Mouse (Mus musculus): ENCODE results near the gene Ncapg. TPM values are rescaled to one million over a fixed set of nuclear protein-coding genes. Genes with fewer than 3 reads are reported as not detected.

Ncapg gene
- total and polyA plus RNA-seq, 3 experiments, result 58.9 to 95.5 (median 69.6) TPM

- Histone ChIP-seq H3K79me2 (replicated peaks; ENCODE audit: control insufficient read depth, extremely low read depth, insufficient read depth, poor library complexity, severe bottlenecking) (peaks cover 16% of the 10 kb centered on the region), H3K4me3 (replicated peaks in 1 of 3; ENCODE audit: low read depth in 2 of 3, low read length in 2 of 3, poor library complexity in 1 of 3) (no peak overlapping the region), H3K4me2 (ENCODE audit: insufficient read depth, low read depth, poor library complexity, severe bottlenecking) (no peak overlapping the region), H3K9ac (ENCODE audit: insufficient read depth, low read depth) (no peak overlapping the region), H3K36me3 (replicated peaks in 1 of 2; ENCODE audit: control insufficient read depth in 1 of 2, insufficient read depth in 1 of 2, low read length in 1 of 2) (peaks cover 24 to 45% of the 10 kb centered on the region in 2 experiments), H3K27me3 (replicated peaks) (no peaks in the 10 kb centered on the region), H3K27ac (ENCODE audit: insufficient read depth, low read depth) (no peak overlapping the region), H3K9me3 (replicated peaks; ENCODE audit: low read length) (no peaks in the 10 kb centered on the region), H3K4me1 (ENCODE audit: control insufficient read depth in 1 of 2, insufficient read depth in 2 of 2) (peaks cover 13 to 49% of the 10 kb centered on the region in 2 experiments)
- in situ Hi-C loops (cut with MboI; ENCODE audit: low pct_ligation_motif_present, low pct_unique_long_range_greater_than_20kb, low sequenced_read_pairs) (no loop called here), dilution Hi-C loops (cut with MboI; ENCODE audit: extremely low pct_ligation_motif_present, extremely low pct_unique_long_range_greater_than_20kb, low sequenced_read_pairs) (no loop called here)
- DNase-seq (ENCODE audit: extremely low read depth), result no peak
- no peak for TF ChIP-seq MXI1 (IDR thresholded peaks at IDR 0.05; ENCODE audit: low read depth, low read length)
- TF ChIP-seq CHD1 (IDR thresholded peaks at IDR 0.05; ENCODE audit: low read depth, low read length), result no peak
- no peak for TF ChIP-seq MAX (IDR thresholded peaks at IDR 0.05; ENCODE audit: low read length)
- no peak for TF ChIP-seq USF1 (IDR thresholded peaks at IDR 0.05; ENCODE audit: low read depth, low read length)
- TF ChIP-seq NRF1 (IDR thresholded peaks at IDR 0.05; ENCODE audit: low read depth, low read length), result no peak
- no peak for TF ChIP-seq ELF1 (IDR thresholded peaks at IDR 0.05; ENCODE audit: low read depth, low read length)
- no peak for TF ChIP-seq TCF12 (IDR thresholded peaks at IDR 0.05; ENCODE audit: low read depth, low read length)
Observed at GRCm38 (mm10) chr5:45683388-45683787, 13.7 kb downstream of the Ncapg start.

DNA sequence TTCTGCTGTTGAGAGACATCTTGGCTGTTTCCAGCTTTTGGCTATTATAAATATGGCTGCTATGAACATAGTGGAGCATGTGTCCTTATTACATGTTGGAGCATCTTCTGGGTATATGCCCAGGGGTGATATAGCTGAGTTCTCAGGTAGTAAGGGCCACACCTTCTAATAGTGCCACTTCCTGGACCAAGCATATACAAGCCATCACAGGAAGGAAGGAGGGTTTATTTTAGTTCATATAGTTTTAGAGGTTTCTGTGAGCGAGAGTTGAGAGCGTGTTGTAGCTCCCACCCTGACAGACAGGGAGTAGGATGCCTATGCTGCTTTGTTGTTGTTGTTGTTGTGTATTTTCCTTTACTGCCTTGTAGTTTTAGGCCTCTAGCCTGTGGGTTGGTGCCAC lies 15.5 kb downstream of the Ncapg start:
- no peaks in the 10 kb centered on the region for H3K27me3 ChIP-seq (replicated peaks)
- no peak for DNase-seq (ENCODE audit: extremely low read depth)
- dilution Hi-C loops (cut with MboI; ENCODE audit: extremely low pct_ligation_motif_present, extremely low pct_unique_long_range_greater_than_20kb, low sequenced_read_pairs), result no loop called here
- peaks cover 27 to 51% of the 10 kb centered on the region in 2 experiments for H3K36me3 ChIP-seq (replicated peaks in 1 of 2; ENCODE audit: control insufficient read depth in 1 of 2, insufficient read depth in 1 of 2, low read length in 1 of 2)
- H3K27ac ChIP-seq (ENCODE audit: insufficient read depth, low read depth), result peak overlapping the region; percentile 56
- H3K4me3 ChIP-seq (replicated peaks in 1 of 3; ENCODE audit: low read depth in 2 of 3, low read length in 2 of 3, poor library complexity in 1 of 3), result no peak overlapping the region
- in situ Hi-C loops (cut with MboI; ENCODE audit: low pct_ligation_motif_present, low pct_unique_long_range_greater_than_20kb, low sequenced_read_pairs), result no loop called here
- H3K4me1 ChIP-seq (ENCODE audit: control insufficient read depth in 1 of 2, insufficient read depth in 2 of 2), result peaks cover 13 to 48% of the 10 kb centered on the region in 2 experiments
- peaks cover 14% of the 10 kb centered on the region for H3K79me2 ChIP-seq (replicated peaks; ENCODE audit: control insufficient read depth, extremely low read depth, insufficient read depth, poor library complexity, severe bottlenecking)
- H3K9me3 ChIP-seq (replicated peaks; ENCODE audit: low read length), result no peaks in the 10 kb centered on the region
- H3K4me2 ChIP-seq (ENCODE audit: insufficient read depth, low read depth, poor library complexity, severe bottlenecking), result no peak overlapping the region
- H3K9ac ChIP-seq (ENCODE audit: insufficient read depth, low read depth), result no peak overlapping the region
- TF ChIP-seq UBTF (IDR thresholded peaks at IDR 0.05; ENCODE audit: low read depth, low read length) (no peak), ZNF384 (IDR thresholded peaks at IDR 0.05; ENCODE audit: low read depth, low read length) (no peak), POLR2A (IDR thresholded peaks at IDR 0.05; ENCODE audit: low read depth, low read length) (no peak), BHLHE40 (IDR thresholded peaks at IDR 0.05; ENCODE audit: low read depth, low read length) (no peak), TBP (conservative IDR thresholded peaks at IDR 0.05; ENCODE audit: low read depth, low read length) (no peak), ELF1 (IDR thresholded peaks at IDR 0.05; ENCODE audit: low read depth, low read length) (no peak), IRF4 (IDR thresholded peaks at IDR 0.05; ENCODE audit: low read depth, low read length) (no peak), MYC (IDR thresholded peaks at IDR 0.05; ENCODE audit: low read depth, low read length) (no peak), USF1 (IDR thresholded peaks at IDR 0.05; ENCODE audit: low read depth, low read length) (no peak), MXI1 (IDR thresholded peaks at IDR 0.05; ENCODE audit: low read depth, low read length) (no peak), HCFC1 (IDR thresholded peaks at IDR 0.05; ENCODE audit: low read depth, low read length) (no peak)

Data from CH12.LX (cell line).